Mouse (Mus musculus): ENCODE results near the gene Chd9. TPM values are rescaled to one million over a fixed set of nuclear protein-coding genes. Genes with fewer than 3 reads are reported as not detected.
A peak's percentile ranks its signal among the peaks of the same experiment; 100 is the strongest.

Chd9 gene
- polyA plus RNA-seq, 1 experiment from 2014 or later, result 44.7 TPM

DNA sequence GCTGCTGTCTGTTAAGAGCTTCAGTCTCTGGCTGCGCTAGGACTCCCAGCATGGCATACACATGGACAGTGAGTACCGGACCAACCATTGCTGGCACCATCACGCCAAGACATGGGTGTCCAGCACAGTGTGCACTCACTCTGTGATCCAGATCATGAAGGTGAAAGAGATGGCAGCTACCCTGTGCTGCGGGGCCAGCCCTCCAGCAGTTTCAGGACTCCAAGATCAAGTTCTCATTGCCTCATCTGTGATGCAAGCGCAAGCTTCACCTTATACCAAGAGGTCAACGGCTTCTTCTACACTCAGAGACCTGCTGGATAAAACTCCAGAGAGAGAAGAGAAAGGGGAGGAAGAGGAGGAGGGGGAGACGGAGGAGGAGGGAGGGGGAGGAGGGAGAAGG, 19.8 kb downstream of the Chd9 start:
- Histone ChIP-seq H3K9me3 (replicated peaks; ENCODE audit: control insufficient read depth, low read length) (no peaks in the 10 kb centered on the region), H3K27ac (ENCODE audit: low read depth, low read length) (no peak overlapping the region), H3K4me2 (no peak overlapping the region), H3K27me3 (ENCODE audit: control insufficient read depth, insufficient read depth, low read length) (no peaks in the 10 kb centered on the region), H3K4me3 (ENCODE audit: low read depth, low read length) (no peak overlapping the region), H3K9ac (ENCODE audit: low read depth, low read length) (no peak overlapping the region), H3K4me1 (ENCODE audit: control insufficient read depth, insufficient read depth, low read length) (0 out of 2 replicates have a peak, but pooled peaks cover 2% of the 10 kb centered on the region), H3K36me3 (ENCODE audit: control insufficient read depth, insufficient read depth, low read length) (no peaks in the 10 kb centered on the region)
- WGBS (ENCODE audit: insufficient replicate concordance), result 83% methylated on average over 7 of the region's 7 CpGs
- ATAC-seq (replicated peaks; ENCODE audit: insufficient number of reproducible peaks, low FRiP score, low TSS enrichment), result no peak

DNA sequence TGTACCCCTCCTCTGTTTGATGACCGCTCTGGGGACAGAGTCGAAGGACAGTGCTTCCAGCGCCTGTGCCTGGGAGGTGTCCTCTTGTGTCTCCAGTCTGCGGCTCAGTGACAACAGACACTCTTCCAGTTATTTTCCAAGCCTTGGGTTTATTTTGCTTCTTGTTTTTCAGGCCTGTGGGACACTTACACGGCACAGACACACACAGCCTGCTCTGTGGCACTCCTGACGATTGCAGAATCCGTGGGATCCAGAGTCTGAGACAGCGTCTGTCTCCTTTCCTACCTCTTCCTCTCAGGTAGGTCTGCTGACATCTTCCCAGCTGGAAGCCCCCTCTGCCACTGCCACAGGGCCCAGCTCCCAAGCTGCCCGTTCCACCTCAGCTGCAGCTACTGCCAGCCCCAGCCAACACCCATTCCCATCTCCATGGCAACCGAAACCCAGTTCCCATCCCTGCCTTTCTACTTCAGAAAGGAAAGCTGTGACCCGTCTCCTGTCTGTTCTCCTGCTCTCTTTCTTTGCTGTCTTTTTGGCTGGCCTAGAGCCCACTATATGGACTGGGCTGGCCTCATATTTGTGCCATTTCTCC, 21.4 kb downstream of the Chd9 start:
- Histone ChIP-seq H3K27me3 (ENCODE audit: control insufficient read depth, insufficient read depth, low read length) (no peaks in the 10 kb centered on the region), H3K27ac (ENCODE audit: low read depth, low read length) (no peak overlapping the region), H3K4me2 (no peak overlapping the region), H3K9me3 (replicated peaks; ENCODE audit: control insufficient read depth, low read length) (no peaks in the 10 kb centered on the region), H3K9ac (ENCODE audit: low read depth, low read length) (no peak overlapping the region), H3K4me3 (ENCODE audit: low read depth, low read length) (no peak overlapping the region), H3K4me1 (ENCODE audit: control insufficient read depth, insufficient read depth, low read length) (0 out of 2 replicates have a peak, but pooled peaks cover 2% of the 10 kb centered on the region), H3K36me3 (ENCODE audit: control insufficient read depth, insufficient read depth, low read length) (no peaks in the 10 kb centered on the region)
- no peak for ATAC-seq (replicated peaks; ENCODE audit: insufficient number of reproducible peaks, low FRiP score, low TSS enrichment)
- 57% methylated on average over 11 of the region's 11 CpGs for WGBS (ENCODE audit: insufficient replicate concordance)

DNA sequence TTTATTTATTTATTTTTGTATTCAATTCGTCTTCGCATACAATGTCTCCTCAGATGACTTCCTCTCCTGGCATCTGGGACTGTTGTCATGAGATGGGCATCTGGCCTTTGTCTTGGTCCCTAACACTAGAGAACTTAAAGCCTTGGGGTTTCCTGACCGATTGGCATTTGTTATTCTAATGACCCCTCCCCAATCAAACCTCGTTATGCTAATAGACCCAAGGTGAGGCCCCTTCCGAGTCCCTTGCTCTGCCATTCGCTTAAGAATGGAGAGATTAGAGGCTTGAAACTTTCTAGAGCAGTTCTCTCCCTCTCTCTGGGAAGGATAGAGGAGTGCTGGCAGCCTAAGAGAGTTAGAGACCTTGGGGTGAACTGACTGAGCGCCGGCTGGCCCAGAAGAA, 23.4 kb downstream of the Chd9 start:
- no peaks in the 10 kb centered on the region for H3K9me3 ChIP-seq (replicated peaks; ENCODE audit: control insufficient read depth, low read length)
- no peak for ATAC-seq (replicated peaks; ENCODE audit: insufficient number of reproducible peaks, low FRiP score, low TSS enrichment)
- H3K27me3 ChIP-seq (ENCODE audit: control insufficient read depth, insufficient read depth, low read length), result no peaks in the 10 kb centered on the region
- no peak overlapping the region for H3K9ac ChIP-seq (ENCODE audit: low read depth, low read length)
- 0 out of 2 replicates have a peak, but pooled peaks cover 5% of the 10 kb centered on the region for H3K4me1 ChIP-seq (ENCODE audit: control insufficient read depth, insufficient read depth, low read length)
- no peak overlapping the region for H3K27ac ChIP-seq (ENCODE audit: low read depth, low read length)
- no peaks in the 10 kb centered on the region for H3K36me3 ChIP-seq (ENCODE audit: control insufficient read depth, insufficient read depth, low read length)
- no peak overlapping the region for H3K4me2 ChIP-seq
- no peak overlapping the region for H3K4me3 ChIP-seq (ENCODE audit: low read depth, low read length)
- 48% methylated on average over 8 of the region's 8 CpGs for WGBS (ENCODE audit: insufficient replicate concordance)

DNA sequence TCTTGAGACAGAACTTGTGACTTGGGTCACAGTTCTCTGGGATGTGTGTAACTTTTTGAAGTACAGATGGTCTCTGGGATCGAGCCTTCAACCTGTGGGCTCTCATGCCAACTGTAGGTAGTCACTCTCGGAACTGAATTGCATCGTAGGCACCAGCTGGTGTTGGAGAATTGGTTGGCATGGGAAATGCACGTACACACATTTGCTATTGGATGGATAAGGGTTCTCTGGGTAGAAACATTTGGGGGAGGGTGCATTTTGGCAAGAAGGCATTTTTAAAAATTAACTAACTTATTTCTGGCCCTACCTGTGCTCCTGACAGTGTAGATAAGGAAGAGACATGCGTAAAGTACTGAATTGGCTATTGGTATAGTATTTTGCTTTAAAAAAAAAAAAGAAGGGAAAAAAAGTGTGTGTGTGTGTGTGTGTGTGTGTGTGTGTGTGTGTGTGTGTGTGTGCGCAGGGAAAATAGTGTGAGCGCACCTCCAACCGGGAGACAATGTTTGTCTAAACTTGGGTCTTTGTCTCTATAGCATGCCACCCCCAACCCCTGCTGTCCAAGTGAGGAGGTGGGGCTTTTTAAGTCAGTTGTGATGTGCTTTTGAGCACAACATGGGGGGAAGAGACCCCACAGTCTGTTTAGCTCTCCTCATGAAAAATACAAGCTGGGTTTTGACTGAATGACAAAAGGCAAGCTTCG, 26.0 kb downstream of the Chd9 start:
- no peaks in the 10 kb centered on the region for H3K9me3 ChIP-seq (replicated peaks; ENCODE audit: control insufficient read depth, low read length)
- 0 out of 2 replicates have a peak, but pooled peaks cover 5% of the 10 kb centered on the region for H3K4me1 ChIP-seq (ENCODE audit: control insufficient read depth, insufficient read depth, low read length)
- ATAC-seq (replicated peaks; ENCODE audit: insufficient number of reproducible peaks, low FRiP score, low TSS enrichment), result no peak
- no peaks in the 10 kb centered on the region for H3K36me3 ChIP-seq (ENCODE audit: control insufficient read depth, insufficient read depth, low read length)
- H3K4me3 ChIP-seq (ENCODE audit: low read depth, low read length), result no peak overlapping the region
- H3K27me3 ChIP-seq (ENCODE audit: control insufficient read depth, insufficient read depth, low read length), result no peaks in the 10 kb centered on the region
- peak overlapping the region; percentile 46 for H3K4me2 ChIP-seq
- peak overlapping the region; percentile 54; the same call in 1 of the 2 replicates for H3K27ac ChIP-seq (ENCODE audit: low read depth, low read length)
- no peak overlapping the region for H3K9ac ChIP-seq (ENCODE audit: low read depth, low read length)
- 67% methylated on average over 9 of the region's 9 CpGs for WGBS (ENCODE audit: insufficient replicate concordance)

DNA sequence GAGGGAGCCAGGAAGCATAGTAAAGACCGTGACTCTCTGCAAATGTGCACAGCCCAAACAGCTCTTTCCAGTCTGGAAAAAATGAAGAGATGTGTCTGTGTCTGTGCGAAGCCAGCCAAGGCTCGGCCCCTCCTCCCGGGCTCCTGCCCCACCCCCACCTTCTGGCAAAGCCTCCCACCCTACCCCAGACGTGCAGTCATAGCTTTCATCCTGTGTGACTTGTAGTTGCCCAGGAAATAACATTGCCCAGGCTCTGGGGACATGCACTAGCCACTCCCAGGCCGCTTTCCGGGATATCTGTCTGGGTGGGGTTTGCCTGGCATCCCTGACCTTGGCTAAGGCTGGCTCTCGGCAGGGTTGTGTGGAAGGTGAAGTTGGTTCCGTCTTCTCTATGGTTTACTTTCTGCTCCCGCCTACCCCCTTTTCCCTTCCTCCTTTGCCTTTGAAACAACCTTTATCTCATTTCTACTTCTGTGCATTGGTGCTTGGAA, 26.6 kb downstream of the Chd9 start:
- Histone ChIP-seq H3K9ac (ENCODE audit: low read depth, low read length) (no peak overlapping the region), H3K4me3 (ENCODE audit: low read depth, low read length) (no peak overlapping the region), H3K27ac (ENCODE audit: low read depth, low read length) (peak overlapping the region; percentile 54; the same call in 1 of the 2 replicates)

DNA sequence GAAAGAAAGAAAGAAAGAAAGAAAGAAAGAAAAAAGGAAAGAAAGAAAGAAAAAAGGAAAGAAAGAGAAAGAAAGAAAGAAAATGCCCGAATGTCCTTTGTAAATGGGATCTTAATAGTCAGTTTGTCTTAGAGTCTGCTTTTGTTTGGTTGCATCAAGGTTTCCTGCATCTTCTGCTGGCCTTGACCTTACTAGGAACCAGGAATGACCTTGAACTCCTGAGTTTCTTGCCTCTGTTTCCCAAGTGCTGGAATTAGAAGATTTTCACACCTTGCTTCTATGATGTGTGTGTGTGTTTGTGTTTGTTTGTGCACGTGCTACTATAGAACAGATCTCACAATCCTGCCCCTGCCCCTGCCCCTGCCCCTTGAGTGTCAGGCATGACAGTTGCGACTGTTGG, 28.0 kb downstream of the Chd9 start:
- H3K4me3 ChIP-seq (ENCODE audit: low read depth, low read length), result no peak overlapping the region
- H3K36me3 ChIP-seq (ENCODE audit: control insufficient read depth, insufficient read depth, low read length), result no peaks in the 10 kb centered on the region
- H3K9me3 ChIP-seq (replicated peaks; ENCODE audit: control insufficient read depth, low read length), result no peaks in the 10 kb centered on the region
- H3K4me1 ChIP-seq (ENCODE audit: control insufficient read depth, insufficient read depth, low read length), result 0 out of 2 replicates have a peak, but pooled peaks cover 3% of the 10 kb centered on the region
- H3K4me2 ChIP-seq, result no peak overlapping the region
- no peak overlapping the region for H3K27ac ChIP-seq (ENCODE audit: low read depth, low read length)
- H3K27me3 ChIP-seq (ENCODE audit: control insufficient read depth, insufficient read depth, low read length), result no peaks in the 10 kb centered on the region
- WGBS (ENCODE audit: insufficient replicate concordance), result 76% methylated on average over 3 of the region's 3 CpGs
- H3K9ac ChIP-seq (ENCODE audit: low read depth, low read length), result no peak overlapping the region
- no peak for ATAC-seq (replicated peaks; ENCODE audit: insufficient number of reproducible peaks, low FRiP score, low TSS enrichment)

More for the DNA sequence above, 26.6 kb downstream of the Chd9 start:
- H3K4me1 ChIP-seq (ENCODE audit: control insufficient read depth, insufficient read depth, low read length), result 0 out of 2 replicates have a peak, but pooled peaks cover 3% of the 10 kb centered on the region
- ATAC-seq (replicated peaks; ENCODE audit: insufficient number of reproducible peaks, low FRiP score, low TSS enrichment), result peak; percentile 62
- H3K4me2 ChIP-seq, result peak overlapping the region; percentile 46
- WGBS (ENCODE audit: insufficient replicate concordance), result 14% methylated on average over 10 of the region's 10 CpGs
- H3K9me3 ChIP-seq (replicated peaks; ENCODE audit: control insufficient read depth, low read length), result no peaks in the 10 kb centered on the region
- H3K36me3 ChIP-seq (ENCODE audit: control insufficient read depth, insufficient read depth, low read length), result no peaks in the 10 kb centered on the region
- H3K27me3 ChIP-seq (ENCODE audit: control insufficient read depth, insufficient read depth, low read length), result no peaks in the 10 kb centered on the region

DNA sequence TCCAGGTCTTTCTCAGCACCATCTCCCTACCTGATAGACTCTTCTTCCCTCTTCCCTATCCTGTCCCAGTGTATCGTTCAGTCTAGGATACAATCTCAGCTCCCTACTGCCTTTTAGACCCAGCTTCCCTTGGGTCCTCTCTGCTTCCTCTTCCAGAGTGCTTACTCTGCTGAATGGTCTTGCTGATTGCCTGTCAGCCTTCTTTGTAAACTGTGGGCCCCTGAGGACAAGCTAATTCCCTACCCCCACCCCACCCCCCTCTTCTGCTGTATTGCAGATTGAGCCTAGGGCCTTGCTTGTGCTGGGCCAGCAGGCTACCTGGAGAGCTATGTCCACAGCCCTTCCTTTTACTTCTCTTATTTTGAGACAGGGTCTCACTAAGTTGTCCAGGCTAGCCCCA, 28.8 kb downstream of the Chd9 start:
- H3K4me1 ChIP-seq (ENCODE audit: control insufficient read depth, insufficient read depth, low read length), result peaks cover 9% of the 10 kb centered on the region; the same call in 1 of the 2 replicates
- no peak overlapping the region for H3K4me3 ChIP-seq (ENCODE audit: low read depth, low read length)
- ATAC-seq (replicated peaks; ENCODE audit: insufficient number of reproducible peaks, low FRiP score, low TSS enrichment), result no peak
- no peaks in the 10 kb centered on the region for H3K9me3 ChIP-seq (replicated peaks; ENCODE audit: control insufficient read depth, low read length)
- H3K27me3 ChIP-seq (ENCODE audit: control insufficient read depth, insufficient read depth, low read length), result no peaks in the 10 kb centered on the region
- WGBS (ENCODE audit: insufficient replicate concordance), result 77% methylated on average over 1 of the region's 1 CpGs
- no peak overlapping the region for H3K4me2 ChIP-seq
- no peaks in the 10 kb centered on the region for H3K36me3 ChIP-seq (ENCODE audit: control insufficient read depth, insufficient read depth, low read length)
- H3K9ac ChIP-seq (ENCODE audit: low read depth, low read length), result no peak overlapping the region
- no peak overlapping the region for H3K27ac ChIP-seq (ENCODE audit: low read depth, low read length)

DNA sequence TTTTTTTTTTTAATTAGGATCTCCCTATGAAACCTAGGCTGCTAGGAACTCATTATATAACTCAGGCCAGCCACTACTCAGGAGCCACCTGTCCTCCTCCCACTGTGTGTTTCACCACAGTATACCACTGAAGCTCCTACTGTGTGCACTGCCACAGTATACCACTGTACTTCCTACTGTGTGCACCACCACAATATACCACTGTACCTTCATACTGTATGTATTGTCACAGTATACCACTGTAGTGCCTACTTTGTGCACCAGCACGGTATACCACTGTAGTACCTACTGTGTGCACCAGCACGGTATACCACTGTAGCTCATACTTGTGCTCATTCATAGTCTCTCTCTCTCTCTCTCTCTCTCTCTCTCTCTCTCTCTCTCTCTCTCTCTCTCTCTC, 29.9 kb downstream of the Chd9 start:
- no peak overlapping the region for H3K9ac ChIP-seq (ENCODE audit: low read depth, low read length)
- no peak overlapping the region for H3K27ac ChIP-seq (ENCODE audit: low read depth, low read length)
- no peaks in the 10 kb centered on the region for H3K36me3 ChIP-seq (ENCODE audit: control insufficient read depth, insufficient read depth, low read length)
- no peak overlapping the region for H3K4me2 ChIP-seq
- ATAC-seq (replicated peaks; ENCODE audit: insufficient number of reproducible peaks, low FRiP score, low TSS enrichment), result no peak
- H3K4me1 ChIP-seq (ENCODE audit: control insufficient read depth, insufficient read depth, low read length), result peaks cover 17% of the 10 kb centered on the region
- WGBS (ENCODE audit: insufficient replicate concordance), result 94% methylated on average over 2 of the region's 2 CpGs
- H3K27me3 ChIP-seq (ENCODE audit: control insufficient read depth, insufficient read depth, low read length), result no peaks in the 10 kb centered on the region
- H3K9me3 ChIP-seq (replicated peaks; ENCODE audit: control insufficient read depth, low read length), result no peaks in the 10 kb centered on the region
- no peak overlapping the region for H3K4me3 ChIP-seq (ENCODE audit: low read depth, low read length)
